Mouse (Mus musculus) intestine, embryonic 14.5 days (tissue): ENCODE measurements around the gene Fhad1. TPM values are rescaled to one million over a fixed set of nuclear protein-coding genes. Genes with fewer than 3 reads are reported as not detected.
A peak's percentile ranks its signal among the peaks of the same experiment; 100 is the strongest.

Experiments used
- ATAC-seq: fragments of 200-750 bp; cut with Nextera tagmentation; replicated peaks from 2 replicates; pipeline ENCODE4 v1.8.0; 2017; ENCODE audit warnings: low read depth, moderate number of reproducible peaks, moderate TSS enrichment, moderate library complexity; ENCODE audit not compliant: low FRiP score, low TSS enrichment
- DNase-seq: peaks from one replicate; pipeline ENCODE4 v3.0.0-alpha.2; 2018; ENCODE audit warnings: low spot score
- H3K27ac ChIP-seq: fragments of 300-500 bp; sonication (generic); 2 replicates; pipeline ENCODE4 v1.5.1; 2014; ENCODE audit warnings: low read depth, mild to moderate bottlenecking, control low read depth
- H3K27me3 ChIP-seq: fragments of 300-500 bp; sonication (generic); replicated peaks from 2 replicates; pipeline ENCODE4 v1.6.1; 2014; ENCODE audit warnings: low read length, control low read depth; ENCODE audit not compliant: control insufficient read depth, insufficient read depth
- H3K36me3 ChIP-seq: fragments of 300-500 bp; sonication (generic); 2 replicates; pipeline ENCODE4 v1.6.1; 2014; ENCODE audit warnings: low read length, control low read depth; ENCODE audit not compliant: control insufficient read depth, insufficient read depth
- H3K4me1 ChIP-seq: fragments of 300-500 bp; sonication (generic); replicated peaks from 2 replicates; pipeline ENCODE4 v1.6.1; 2014; ENCODE audit warnings: low read length, control low read depth, mixed read lengths; ENCODE audit not compliant: control insufficient read depth, insufficient read depth
- H3K4me2 ChIP-seq: fragments of 300-500 bp; sonication (generic); 2 replicates; pipeline ENCODE4 v1.6.1; 2014; ENCODE audit warnings: low read length
- H3K4me3 ChIP-seq: fragments of 300-500 bp; sonication (generic); 2 replicates; pipeline ENCODE4 v1.5.1; 2014; ENCODE audit warnings: low read depth, low read length, control low read depth, mixed read lengths
- H3K9ac ChIP-seq: fragments of 300-500 bp; sonication (generic); 2 replicates; pipeline ENCODE4 v1.6.1; 2014; ENCODE audit warnings: mild to moderate bottlenecking, low read length
- H3K9me3 ChIP-seq: fragments of 300-500 bp; sonication (generic); 2 replicates; pipeline ENCODE4 v1.6.1; 2016; ENCODE audit warnings: low read length, control low read depth; ENCODE audit not compliant: control insufficient read depth
- WGBS: fragments of 180-500 bp; shearing (Covaris S2); extraction: QIAGEN DNeasy Blood & Tissue Kit; methylation state at CpG from one replicate; pipeline ENCODE4 v1.1.7; 2014; 5-methylcytosine and 5-hydroxymethylcytosine counted together
- polyA plus RNA-seq: library from polyadenylated mRNA; unstranded; fragments of >200 nt; fragmentation: Nextera tagmentation; extraction: Ambion mirVana; gene quantifications from 2 replicates; pipeline ENCODE4 v1.2.1, GENCODE M21; 2014

Gene Fhad1
- polyA plus RNA-seq, 1 experiment from 2014 or later: 1.8 TPM

DNA sequence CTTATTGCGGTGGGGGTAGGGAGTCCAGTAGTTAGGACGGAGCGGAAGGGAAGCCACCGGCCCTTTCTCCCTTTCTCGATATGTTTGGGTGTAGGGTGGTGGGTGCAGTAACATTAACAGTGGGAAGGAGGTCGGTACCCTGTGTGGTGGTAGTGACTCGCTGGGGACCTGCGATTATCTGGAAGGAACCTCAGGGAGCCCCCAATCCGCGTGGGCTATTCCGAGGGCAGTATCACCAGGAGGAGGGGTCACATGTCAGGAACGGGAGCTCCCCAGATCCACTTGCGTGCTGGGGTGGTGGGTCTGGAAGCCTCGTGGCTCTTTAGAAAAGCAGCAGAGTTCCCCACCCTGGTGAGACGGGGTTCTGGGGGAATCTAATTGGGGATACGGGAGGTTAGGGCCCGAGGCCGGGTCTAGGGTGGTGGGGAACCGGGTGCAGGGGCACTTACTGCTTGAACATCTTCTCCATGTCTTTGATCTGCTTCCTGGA lies 140.7 kb downstream of the Fhad1 start:
- Histone ChIP-seq H3K4me3 (peak overlapping the region; percentile 78), H3K27ac (no peak overlapping the region), H3K4me2 (peak overlapping the region; percentile 94), H3K9ac (peak overlapping the region; percentile 72), H3K4me1 (peaks cover 38% of the 10 kb centered on the region), H3K27me3 (no peaks in the 10 kb centered on the region), H3K9me3 (no peaks in the 10 kb centered on the region), H3K36me3 (peaks cover 11% of the 10 kb centered on the region; the same call in 1 of the 2 replicates)
- DNase-seq (peak; percentile 82), ATAC-seq (peak; percentile 3)
- WGBS: under 1% methylated on average over 19 of the region's 19 CpGs

DNA sequence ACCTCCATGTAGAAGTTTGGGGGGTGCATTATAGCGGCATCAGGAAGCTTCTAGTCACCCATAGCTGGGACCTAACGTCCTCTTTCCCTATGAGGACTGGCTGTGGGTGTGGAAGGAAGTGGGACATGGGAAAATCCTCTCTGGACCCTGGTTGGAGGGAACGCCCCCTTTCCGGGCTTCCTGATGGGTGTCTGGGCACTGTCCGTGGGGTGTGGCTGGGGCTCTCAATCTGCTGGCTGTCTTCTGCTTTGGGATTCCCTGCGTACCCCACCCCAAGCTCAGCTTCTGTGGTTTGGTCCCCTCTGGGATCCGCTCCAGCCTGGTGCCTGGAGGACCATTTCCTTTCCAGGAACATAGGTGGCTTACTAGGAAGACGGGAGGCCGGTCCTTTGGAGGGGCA lies 141.9 kb downstream of the Fhad1 start:
- ATAC-seq (no peak), DNase-seq (no peak)
- WGBS: 75% methylated on average over 9 of the region's 9 CpGs
- H3K27ac ChIP-seq: no peak overlapping the region
- H3K27me3 ChIP-seq: no peaks in the 10 kb centered on the region
- peak overlapping the region; percentile 94 for H3K4me2 ChIP-seq
- no peaks in the 10 kb centered on the region for H3K9me3 ChIP-seq
- peak overlapping the region; percentile 78 for H3K4me3 ChIP-seq
- H3K9ac ChIP-seq: peak overlapping the region; percentile 27; the same call in 1 of the 2 replicates
- peaks cover 15% of the 10 kb centered on the region; the same call in 1 of the 2 replicates for H3K36me3 ChIP-seq
- H3K4me1 ChIP-seq: peaks cover 44% of the 10 kb centered on the region

DNA sequence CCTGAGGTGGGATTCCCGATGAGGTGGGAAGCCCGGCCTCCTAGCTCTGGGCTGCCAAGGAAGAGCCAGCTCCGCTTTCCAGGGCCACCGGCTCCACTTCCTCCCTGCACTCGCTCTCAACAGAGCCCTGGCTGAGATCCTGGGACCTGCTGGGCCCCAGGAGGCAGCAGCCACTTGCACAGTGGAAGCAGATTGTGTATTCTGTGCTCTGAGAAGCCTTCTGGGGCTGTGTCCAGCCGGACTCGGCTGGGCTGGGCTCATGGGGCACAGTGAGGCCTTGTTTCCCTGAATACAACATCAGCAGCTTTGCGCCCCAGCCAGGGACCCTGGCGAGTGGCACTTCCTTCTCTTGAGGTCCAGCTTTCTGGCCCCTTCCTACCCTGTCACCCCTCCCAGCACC lies 143.0 kb downstream of the Fhad1 start:
- Histone ChIP-seq H3K9ac (0 out of 2 replicates have a peak overlapping the region, but pooled peaks have one; percentile 18), H3K27me3 (no peaks in the 10 kb centered on the region), H3K9me3 (no peaks in the 10 kb centered on the region), H3K4me1 (peaks cover 54% of the 10 kb centered on the region), H3K4me3 (no peak overlapping the region), H3K27ac (peak overlapping the region; percentile 18; the same call in 1 of the 2 replicates), H3K4me2 (peak overlapping the region; percentile 94), H3K36me3 (peaks cover 15% of the 10 kb centered on the region; the same call in 1 of the 2 replicates)
- DNase-seq (no peak), ATAC-seq (no peak)
- 61% methylated on average over 9 of the region's 9 CpGs for WGBS

DNA sequence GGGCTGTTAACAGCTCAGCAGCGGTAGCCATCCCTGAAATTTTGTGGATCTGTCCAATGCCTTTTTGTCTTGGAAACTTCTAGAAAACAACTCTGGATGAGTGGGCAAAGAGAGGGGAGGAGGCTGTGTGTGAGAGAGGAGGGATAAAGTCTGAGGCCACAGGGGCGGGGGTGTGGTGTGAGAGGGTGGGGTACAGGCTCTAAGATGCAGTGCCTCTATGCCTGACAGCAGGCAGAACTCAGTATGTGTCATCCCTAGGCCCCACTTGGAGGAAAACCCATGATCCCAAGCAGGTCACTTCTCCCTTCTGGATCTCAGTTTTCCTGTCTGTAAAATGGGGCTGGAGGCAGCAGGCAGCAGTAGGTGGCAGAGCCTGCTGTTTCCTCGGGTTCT lies 143.6 kb downstream of the Fhad1 start:
- no peak overlapping the region for H3K4me2 ChIP-seq
- H3K27me3 ChIP-seq: no peaks in the 10 kb centered on the region
- H3K4me1 ChIP-seq: peaks cover 57% of the 10 kb centered on the region
- no peak overlapping the region for H3K27ac ChIP-seq
- WGBS: 88% methylated on average over 3 of the region's 3 CpGs
- H3K36me3 ChIP-seq: peaks cover 15% of the 10 kb centered on the region; the same call in 1 of the 2 replicates
- no peak overlapping the region for H3K4me3 ChIP-seq
- no peaks in the 10 kb centered on the region for H3K9me3 ChIP-seq
- DNase-seq: no peak
- no peak overlapping the region for H3K9ac ChIP-seq
- ATAC-seq: no peak

DNA sequence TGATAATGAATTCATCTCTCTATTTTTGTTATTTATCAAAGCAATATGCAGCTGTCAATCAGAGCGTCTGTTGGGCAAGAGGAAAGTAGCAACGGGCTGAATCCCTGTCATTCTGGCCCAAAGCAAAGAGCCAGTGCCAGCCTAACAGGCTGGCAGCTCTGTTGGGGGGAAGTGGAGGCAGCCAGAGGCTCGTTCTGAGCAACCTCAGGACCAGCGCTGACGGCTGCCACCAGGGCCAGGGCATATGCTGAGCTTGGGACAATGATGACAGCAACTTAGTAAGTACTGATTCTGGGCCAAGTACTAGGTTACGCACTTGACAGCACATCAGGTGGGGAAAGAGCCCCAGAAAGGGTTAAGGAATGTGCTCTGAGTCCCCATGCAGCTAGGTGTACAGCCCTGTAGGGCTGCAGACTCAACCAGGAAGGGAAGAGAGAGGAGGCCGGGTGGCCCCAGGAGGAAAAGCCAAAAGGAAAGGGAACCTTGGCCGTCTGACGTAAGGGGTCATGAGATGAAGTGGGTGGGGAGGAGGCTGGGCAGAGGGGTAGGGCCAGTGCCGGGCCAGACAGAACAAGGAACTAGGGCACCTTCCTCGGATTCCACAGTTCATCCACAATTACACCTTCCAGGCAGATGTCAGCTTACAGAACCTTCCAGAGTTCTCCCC lies 144.1 kb downstream of the Fhad1 start:
- H3K9me3 ChIP-seq: no peaks in the 10 kb centered on the region
- H3K27ac ChIP-seq: no peak overlapping the region
- H3K4me3 ChIP-seq: no peak overlapping the region
- WGBS: 77% methylated on average over 11 of the region's 11 CpGs
- H3K36me3 ChIP-seq: peaks cover 16% of the 10 kb centered on the region; the same call in 1 of the 2 replicates
- H3K4me2 ChIP-seq: no peak overlapping the region
- no peaks in the 10 kb centered on the region for H3K27me3 ChIP-seq
- peaks cover 57% of the 10 kb centered on the region for H3K4me1 ChIP-seq
- H3K9ac ChIP-seq: no peak overlapping the region
- ATAC-seq (no peak), DNase-seq (no peak)

DNA sequence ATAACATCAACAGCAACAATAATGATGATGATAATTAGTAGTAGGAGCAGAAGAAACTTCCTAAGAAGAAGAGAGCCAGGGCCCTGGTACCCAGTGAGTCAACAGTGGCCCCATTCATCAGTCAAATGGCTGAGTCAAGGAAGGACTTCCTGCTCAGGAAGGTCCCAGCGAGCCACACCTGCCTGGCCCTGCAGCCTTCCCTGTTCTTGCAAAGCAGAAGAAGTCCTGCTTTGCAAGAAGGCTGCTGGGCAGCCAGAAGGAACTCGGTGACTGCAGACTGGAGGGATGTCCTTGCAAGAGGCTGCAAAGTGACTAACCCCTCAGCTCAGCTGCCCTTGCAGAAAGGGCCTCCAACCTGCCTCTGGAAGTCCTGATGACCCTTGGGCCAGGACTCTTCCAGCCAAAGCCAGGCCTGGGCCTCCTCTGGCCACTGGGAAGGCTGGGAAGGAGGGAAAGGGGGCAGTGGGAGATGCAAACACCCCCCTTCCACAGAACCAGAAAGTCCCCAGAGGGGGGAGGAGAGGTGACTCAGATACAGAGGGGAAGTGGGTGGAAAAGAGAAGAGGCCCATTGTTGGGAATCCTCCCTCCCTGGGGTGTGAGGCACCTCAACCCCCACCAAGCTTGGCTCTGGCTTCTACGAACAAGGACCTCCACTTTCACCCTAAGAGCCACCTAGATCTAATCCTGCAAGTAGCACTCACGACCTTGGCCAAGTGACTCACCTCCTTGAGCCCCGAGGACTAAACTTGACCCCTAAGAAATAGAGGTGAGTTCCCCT lies 145.3 kb downstream of the Fhad1 start:
- Histone ChIP-seq H3K9me3 (no peaks in the 10 kb centered on the region), H3K4me1 (peaks cover 49% of the 10 kb centered on the region), H3K27ac (no peak overlapping the region), H3K4me3 (no peak overlapping the region), H3K27me3 (no peaks in the 10 kb centered on the region), H3K9ac (no peak overlapping the region), H3K36me3 (peaks cover 26% of the 10 kb centered on the region), H3K4me2 (no peak overlapping the region)
- ATAC-seq (no peak), DNase-seq (no peak)
- 72% methylated on average over 5 of the region's 5 CpGs for WGBS

DNA sequence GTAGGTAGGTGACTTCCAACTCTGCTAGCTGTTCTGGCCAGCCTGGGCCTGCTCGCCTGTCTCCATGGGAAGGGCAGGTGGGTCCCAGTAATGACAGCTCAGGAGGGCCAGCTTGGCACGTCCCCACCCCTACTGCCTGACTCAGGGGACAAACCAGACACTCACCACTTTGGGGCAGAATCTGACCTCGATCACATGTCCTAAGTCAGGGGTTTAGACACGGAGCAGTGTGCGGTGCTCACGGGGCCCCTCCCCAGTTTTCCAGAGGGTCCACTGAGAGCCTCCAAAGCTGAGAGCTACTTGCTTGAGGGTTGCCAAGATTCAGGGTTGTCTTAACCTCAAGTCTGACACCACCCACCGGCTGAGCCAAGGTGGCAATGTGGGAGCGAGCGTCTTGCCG lies 146.8 kb downstream of the Fhad1 start:
- WGBS: 91% methylated on average over 10 of the region's 10 CpGs

DNA sequence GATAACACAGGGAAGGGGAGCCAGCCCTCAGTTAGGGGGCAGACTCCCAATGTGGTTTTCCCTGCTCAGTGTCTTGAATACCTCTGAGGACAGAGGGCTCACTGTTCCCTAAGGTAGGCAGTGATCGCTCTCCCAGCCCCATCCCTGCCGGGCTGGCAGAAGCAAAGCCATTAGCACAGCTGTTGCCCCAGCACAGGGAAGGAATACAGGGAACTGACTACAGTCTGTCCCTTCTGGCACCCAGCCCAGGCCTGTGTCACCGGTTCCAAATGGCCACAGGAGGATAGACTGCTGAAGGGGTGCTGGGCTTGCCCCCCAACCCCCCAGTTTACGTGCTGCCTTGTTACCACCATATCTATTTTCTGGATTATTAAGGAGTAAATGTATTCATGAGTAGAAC lies 147.4 kb downstream of the Fhad1 start:
- no peak overlapping the region for H3K4me3 ChIP-seq
- ATAC-seq: 0 out of 2 replicates have a peak, but pooled peaks have one; percentile 21
- H3K4me1 ChIP-seq: peaks cover 40% of the 10 kb centered on the region
- no peak overlapping the region for H3K9ac ChIP-seq
- H3K4me2 ChIP-seq: no peak overlapping the region
- peaks cover 26% of the 10 kb centered on the region for H3K36me3 ChIP-seq
- DNase-seq: no peak
- no peaks in the 10 kb centered on the region for H3K27me3 ChIP-seq
- 39% methylated on average over 4 of the region's 4 CpGs for WGBS
- H3K27ac ChIP-seq: no peak overlapping the region; the same call in 1 of the 2 replicates
- H3K9me3 ChIP-seq: no peaks in the 10 kb centered on the region

More for the DNA sequence above, 146.8 kb downstream of the Fhad1 start:
- H3K27ac ChIP-seq: no peak overlapping the region
- H3K9ac ChIP-seq: no peak overlapping the region
- H3K4me3 ChIP-seq: no peak overlapping the region
- H3K9me3 ChIP-seq: no peaks in the 10 kb centered on the region
- H3K27me3 ChIP-seq: no peaks in the 10 kb centered on the region
- peaks cover 45% of the 10 kb centered on the region for H3K4me1 ChIP-seq
- peaks cover 26% of the 10 kb centered on the region for H3K36me3 ChIP-seq
- ATAC-seq (no peak), DNase-seq (no peak)
- H3K4me2 ChIP-seq: no peak overlapping the region
